In genomic region chr2:129056597-129056996, GRCm38 (mm10) we compare ENCODE assay signal across 9 mouse cellular contexts. TPM values are rescaled to one million over a fixed set of nuclear protein-coding genes. Genes with fewer than 3 reads are reported as not detected.
A peak's percentile ranks its signal among the peaks of the same experiment; 100 is the strongest.
DNase-seq lines count a peak whose midpoint lies in the region; ATAC-seq and TF ChIP-seq lines count a peak whose summit lies in the region.
"Had no signal": no experiment of that assay in that cellular context is flagged by ENCODE, and none has a peak within 500 bp of the region (broad histone marks: within the 10 kb centered on the region; RNA-seq: fewer than 3 reads in every experiment).

No protein-coding gene starts in this region.

- H3K4me1 ChIP-seq in kidney, embryonic 16.5 days (ENCODE audit: insufficient read depth, low read length): no peaks in the 10 kb centered on the region
- no peaks in the 10 kb centered on the region; a peak in 1 of 4 replicates for H3K4me1 ChIP-seq in CH12.LX (ENCODE audit: control insufficient read depth in 1 of 2, insufficient read depth in 2 of 2)

- H3K4me3 ChIP-seq in kidney, embryonic 16.5 days (ENCODE audit: low read length): no peak overlapping the region
- H3K4me3 ChIP-seq in CH12.LX (replicated peaks in 1 of 3; ENCODE audit: low read depth in 2 of 3, low read length in 2 of 3, poor library complexity in 1 of 3): no peak overlapping the region

- dilution Hi-C loops in CH12.LX (cut with MboI; ENCODE audit: extremely low pct_ligation_motif_present, extremely low pct_unique_long_range_greater_than_20kb, low sequenced_read_pairs): no loop called here

- H3K27me3 ChIP-seq in kidney, embryonic 16.5 days (ENCODE audit: insufficient read depth, low read length): no peaks in the 10 kb centered on the region
- H3K27me3 ChIP-seq in CH12.LX (replicated peaks): no peaks in the 10 kb centered on the region

- no peak for ATAC-seq in kidney, embryonic 16.5 days (ENCODE audit: low FRiP score, low TSS enrichment)
- 0 out of 2 replicates have a peak, but pooled peaks have one; percentile 47 for ATAC-seq in megakaryocyte, adult 5-6 weeks (ENCODE audit: poor library complexity, severe bottlenecking)

- WGBS in kidney, embryonic 16.5 days: 53% methylated on average over 9 of the region's 9 CpGs

- H3K9me3 ChIP-seq in kidney, embryonic 16.5 days (ENCODE audit: low read length): peaks cover 17% of the 10 kb centered on the region
- peaks cover 5% of the 10 kb centered on the region for H3K9me3 ChIP-seq in CH12.LX (replicated peaks; ENCODE audit: low read length)

- no peak for TF ChIP-seq EP300 in CH12.LX (IDR thresholded peaks at IDR 0.05; ENCODE audit: low read length)

- DNase-seq in kidney, adult 18-20 months: peak; percentile 29
- DNase-seq in CH12.LX (ENCODE audit: extremely low read depth): no peak
- DNase-seq in WW6 (ENCODE audit: low read depth, low spot score): peak; percentile 85
- no peak for DNase-seq in Muller cell, postnatal 12 days (ENCODE audit: inconsistent ontology term)
- DNase-seq in frontal cortex, postnatal 36 days (ENCODE audit: low spot score in 2 of 2): no peak
- no peak for DNase-seq in cerebellum, adult 9-10 months

- H3K36me3 ChIP-seq in kidney, embryonic 16.5 days (ENCODE audit: insufficient read depth, low read length): no peaks in the 10 kb centered on the region
- no peaks in the 10 kb centered on the region for H3K36me3 ChIP-seq in CH12.LX (replicated peaks in 1 of 2; ENCODE audit: control insufficient read depth in 1 of 2, insufficient read depth in 1 of 2, low read length in 1 of 2)

- in situ Hi-C loops in CH12.LX (cut with MboI; ENCODE audit: low pct_ligation_motif_present, low pct_unique_long_range_greater_than_20kb, low sequenced_read_pairs): no loop called here

- no peaks in the 10 kb centered on the region for H3K79me2 ChIP-seq in CH12.LX (replicated peaks; ENCODE audit: control insufficient read depth, extremely low read depth, insufficient read depth, poor library complexity, severe bottlenecking)

- no peak for TF ChIP-seq POLR2A in CH12.LX (IDR thresholded peaks at IDR 0.05; ENCODE audit: low read depth, low read length)

- H3K27ac ChIP-seq in kidney, embryonic 16.5 days (ENCODE audit: low read length): no peak overlapping the region
- H3K27ac ChIP-seq in CH12.LX (ENCODE audit: insufficient read depth, low read depth): no peak overlapping the region

- H3K4me2 ChIP-seq in kidney, embryonic 16.5 days (replicated peaks; ENCODE audit: low read depth, low read length): no peak overlapping the region
- H3K4me2 ChIP-seq in CH12.LX (ENCODE audit: insufficient read depth, low read depth, poor library complexity, severe bottlenecking): no peak overlapping the region

- peak; percentile 12 to 65; a peak in 2 of 4 replicates for TF ChIP-seq CTCF in CH12.LX (conservative IDR thresholded peaks at IDR 0.05 in 1 of 2, IDR thresholded peaks at IDR 0.05 in 1 of 2; ENCODE audit: low read depth in 2 of 2, low read length in 2 of 2)

- TF ChIP-seq RAD21 in CH12.LX (IDR thresholded peaks at IDR 0.05; ENCODE audit: low read depth, low read length): peak; percentile 65

- H3K9ac ChIP-seq in kidney, embryonic 16.5 days (replicated peaks; ENCODE audit: low read length): no peak overlapping the region
- no peak overlapping the region for H3K9ac ChIP-seq in CH12.LX (ENCODE audit: insufficient read depth, low read depth)

TF ChIP-seq in CH12.LX, 34 proteins besides CTCF, POLR2A, EP300 and RAD21:
- TF ChIP-seq SMC3 (IDR thresholded peaks at IDR 0.05; ENCODE audit: low read depth, low read length): peak; percentile 53
- no peak for TF ChIP-seq GABPA (IDR thresholded peaks at IDR 0.05; ENCODE audit: insufficient replicate concordance, low read depth, low read length)

RNA-seq across cellular contexts. Expression of gene Vinac1, which starts 8.6 kb away (rescaled TPM):
- polyA plus RNA-seq in kidney, embryonic 16.5 days (2015; fragmentation: Nextera tagmentation; extraction: Ambion mirVana): 0.04 TPM in 1 of 2 replicates, not detected in the other
- total RNA-seq in CH12.LX (2012; rRNA removed): not detected in 2 replicates
- total RNA-seq in CH12.LX (2014; rRNA removed): not detected in 2 replicates
- polyA plus RNA-seq in CH12.LX (2012; ENCODE audit: insufficient read length, low read depth): 0.06 TPM in 1 of 2 replicates, not detected in the other
- not detected in 2 replicates for total RNA-seq in megakaryocyte, adult 5-6 weeks (2015)
- 0.04 and 0.16 TPM in 2 replicates for total RNA-seq in megakaryocyte, adult 5-6 weeks (2017)
- total RNA-seq: layer of hippocampus, postnatal 25 days had no signal

RNA-seq across cellular contexts. Expression of gene Ttl, which starts 9.1 kb away (rescaled TPM):
- polyA plus RNA-seq in kidney, embryonic 16.5 days (2015; fragmentation: Nextera tagmentation; extraction: Ambion mirVana): 13.4 TPM in 2 replicates
- 1.6 and 1.8 TPM in 2 replicates for total RNA-seq in CH12.LX (2012; rRNA removed)
- total RNA-seq in CH12.LX (2014; rRNA removed): 2.7 and 3.1 TPM in 2 replicates
- 2.9 and 4.0 TPM in 2 replicates for polyA plus RNA-seq in CH12.LX (2012; ENCODE audit: insufficient read length, low read depth)
- 2.6 and 3.3 TPM in 2 replicates for total RNA-seq in megakaryocyte, adult 5-6 weeks (2015)
- total RNA-seq in megakaryocyte, adult 5-6 weeks (2017): 3.0 and 3.6 TPM in 2 replicates

RNA-seq across cellular contexts. Expression of gene Polr1b, which starts 44.2 kb away (rescaled TPM):
- polyA plus RNA-seq in kidney, embryonic 16.5 days (2015; fragmentation: Nextera tagmentation; extraction: Ambion mirVana): 27.2 and 33.4 TPM in 2 replicates
- total RNA-seq in CH12.LX (2012; rRNA removed) (68.0 and 86.7 TPM in 2 replicates), CH12.LX (2014; rRNA removed) (70.5 and 70.9 TPM in 2 replicates)
- polyA plus RNA-seq in CH12.LX (2012; ENCODE audit: insufficient read length, low read depth): 74.2 and 83.1 TPM in 2 replicates
- 2.6 and 3.3 TPM in 2 replicates for total RNA-seq in megakaryocyte, adult 5-6 weeks (2015)
- total RNA-seq in megakaryocyte, adult 5-6 weeks (2017): 7.1 and 11.7 TPM in 2 replicates

Comparison
In these comparisons a context has a peak if more than half of its experiments do, and no peak if none do; other contexts are left out.
1. DNase-seq: peak in kidney, adult 18-20 months (single experiment) and WW6 (single experiment); none in CH12.LX (single experiment), Muller cell, postnatal 12 days (single experiment), frontal cortex, postnatal 36 days (0 of 2) and cerebellum, adult 9-10 months (single experiment).
2. RNA of gene Polr1b, which starts 44.2 kb away (total RNA-seq): 68.0 to 86.7 TPM in CH12.LX; 2.6 to 11.7 TPM in megakaryocyte, adult 5-6 weeks; every median in the first group is over 4 times any median in the second.